Mouse (Mus musculus): ENCODE measurements around the gene B3gnt9. TPM values are rescaled to one million over a fixed set of nuclear protein-coding genes. Genes with fewer than 3 reads are reported as not detected.
"Not testable (repeated sequence)": the region's sequence is repeated elsewhere in the genome, so short reads cannot be mapped to it uniquely, and the experiment has no call there.

Gene B3gnt9
- polyA plus RNA-seq, 1 experiment, result 34.1 TPM

GRCm38 (mm10) chr8:105258911-105259720 lies 4.2 kb upstream of the B3gnt9 start:
- no peak for DNase-seq (ENCODE audit: low spot score)

DNA sequence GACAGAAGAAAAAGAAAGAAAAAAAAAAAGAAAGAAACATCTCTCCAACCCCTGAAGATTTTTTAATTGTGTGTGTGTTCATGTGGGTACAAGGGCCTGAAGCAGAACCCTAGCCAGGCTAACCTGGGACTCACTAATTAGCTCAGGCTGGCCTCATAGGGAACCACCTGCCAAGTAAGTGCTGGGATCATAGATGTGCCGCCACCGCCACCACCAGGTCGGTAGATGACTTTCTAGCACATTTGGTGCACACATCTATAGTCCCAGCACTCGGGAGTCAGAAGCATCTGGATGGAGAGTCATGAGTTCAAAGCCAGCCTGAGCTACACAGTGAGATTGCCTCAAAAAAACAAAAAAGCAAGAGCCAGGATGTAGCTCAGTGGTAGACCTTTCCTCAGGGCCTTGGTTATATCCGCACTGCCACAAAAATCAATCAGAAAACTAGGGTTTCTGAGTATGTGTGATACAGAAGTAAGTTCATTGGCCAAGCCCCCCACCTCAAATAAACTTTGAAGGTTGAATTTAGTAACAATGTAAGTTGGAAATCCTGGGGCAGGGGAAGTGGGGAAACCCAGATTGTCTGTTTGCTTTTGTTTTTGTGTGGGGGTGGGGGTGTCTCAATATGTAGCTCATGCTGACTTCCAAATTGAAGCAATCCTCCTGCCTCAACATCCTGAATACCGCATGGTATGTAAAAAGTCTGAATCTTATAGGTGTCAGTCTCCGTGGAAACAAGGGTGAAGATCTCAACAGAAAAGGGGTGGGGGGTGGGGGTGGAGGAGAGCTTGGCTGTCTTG lies 2.6 kb upstream of the B3gnt9 start:
- DNase-seq (ENCODE audit: low spot score), result no peak

DNA sequence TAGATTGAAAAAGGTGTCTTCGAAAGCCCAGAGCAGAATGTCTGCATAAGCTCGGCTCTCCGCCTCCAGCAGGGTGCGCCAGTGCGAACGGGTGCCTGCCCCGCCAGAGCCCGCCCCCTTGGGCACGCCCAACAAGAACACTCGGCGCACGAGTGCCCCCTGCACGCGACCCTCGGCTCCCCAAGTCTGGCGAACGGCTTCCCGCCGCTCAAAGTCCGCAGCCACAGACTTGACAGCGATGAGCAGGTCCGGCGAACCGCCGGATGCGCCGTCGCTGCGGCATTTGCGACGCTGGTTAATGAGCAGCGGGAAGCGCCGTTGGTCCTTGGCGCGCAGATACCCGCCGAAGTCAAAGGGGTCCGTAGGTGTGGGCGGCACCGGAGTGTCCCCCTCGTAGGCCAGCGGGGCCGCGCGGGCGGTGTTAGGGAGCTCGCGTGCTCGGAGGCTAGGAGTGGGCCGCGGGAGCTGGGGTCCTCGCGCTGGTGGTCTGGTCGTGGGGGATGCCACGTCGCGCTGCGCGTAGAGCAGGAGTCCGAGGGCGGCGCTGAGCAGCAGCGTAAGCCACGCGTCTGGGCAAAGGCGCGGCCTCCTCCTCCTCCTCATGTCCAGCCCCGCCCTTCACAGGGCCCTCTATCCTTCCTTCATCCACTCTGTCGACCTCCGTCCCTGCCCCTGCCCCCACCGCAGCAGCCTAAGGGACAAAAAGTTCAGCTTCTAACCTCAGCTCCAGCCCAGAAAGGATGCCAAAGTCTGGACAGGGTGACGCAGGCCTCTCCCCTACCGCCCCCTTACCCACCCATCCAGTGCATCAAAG lies 594 bp downstream of the B3gnt9 start:
- DNase-seq (ENCODE audit: low spot score), result peak; percentile 82

- no peak for DNase-seq (ENCODE audit: low spot score)
Measured at GRCm38 (mm10) chr8:105253766-105254151, 1.2 kb downstream of the B3gnt9 start.

- no peak for DNase-seq (ENCODE audit: low spot score)
Measured at GRCm38 (mm10) chr8:105252680-105253537, 2.0 kb downstream of the B3gnt9 start.

GRCm38 (mm10) chr8:105251954-105252353 lies 3.0 kb downstream of the B3gnt9 start:
- no peak for DNase-seq (ENCODE audit: low spot score)

- DNase-seq (ENCODE audit: low spot score), result no peak
Measured at GRCm38 (mm10) chr8:105241016-105241415, 13.9 kb downstream of the B3gnt9 start.

- DNase-seq (ENCODE audit: low spot score), result no peak
Measured at GRCm38 (mm10) chr8:105237442-105238142, 17.4 kb downstream of the B3gnt9 start.

DNA sequence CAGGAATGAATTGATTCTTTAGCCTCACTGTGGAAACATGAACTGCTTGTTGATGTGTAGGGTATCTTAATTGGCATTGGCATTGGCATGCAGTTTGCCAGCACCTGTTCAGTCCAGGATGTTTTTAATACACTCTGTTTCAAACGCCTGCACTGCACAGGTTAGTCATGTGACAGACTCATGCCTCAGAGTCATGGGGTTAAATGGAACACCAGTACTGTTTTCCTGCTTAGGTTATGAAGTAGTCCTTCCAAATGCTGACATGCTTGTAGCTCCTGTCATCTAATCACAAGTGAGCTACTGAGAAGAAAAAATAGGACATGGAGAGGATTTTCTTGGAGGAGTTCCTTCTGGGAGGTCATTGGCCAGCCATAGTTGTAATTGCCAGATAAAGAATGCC lies 19.7 kb downstream of the B3gnt9 start:
- DNase-seq (ENCODE audit: low spot score), result no peak

- no peak for DNase-seq (ENCODE audit: low spot score)
Measured at GRCm38 (mm10) chr8:105233126-105233935, 21.6 kb downstream of the B3gnt9 start.

GRCm38 (mm10) chr8:105232321-105232693 lies 22.6 kb downstream of the B3gnt9 start:
- DNase-seq (ENCODE audit: low spot score), result not testable (repeated sequence)

DNA sequence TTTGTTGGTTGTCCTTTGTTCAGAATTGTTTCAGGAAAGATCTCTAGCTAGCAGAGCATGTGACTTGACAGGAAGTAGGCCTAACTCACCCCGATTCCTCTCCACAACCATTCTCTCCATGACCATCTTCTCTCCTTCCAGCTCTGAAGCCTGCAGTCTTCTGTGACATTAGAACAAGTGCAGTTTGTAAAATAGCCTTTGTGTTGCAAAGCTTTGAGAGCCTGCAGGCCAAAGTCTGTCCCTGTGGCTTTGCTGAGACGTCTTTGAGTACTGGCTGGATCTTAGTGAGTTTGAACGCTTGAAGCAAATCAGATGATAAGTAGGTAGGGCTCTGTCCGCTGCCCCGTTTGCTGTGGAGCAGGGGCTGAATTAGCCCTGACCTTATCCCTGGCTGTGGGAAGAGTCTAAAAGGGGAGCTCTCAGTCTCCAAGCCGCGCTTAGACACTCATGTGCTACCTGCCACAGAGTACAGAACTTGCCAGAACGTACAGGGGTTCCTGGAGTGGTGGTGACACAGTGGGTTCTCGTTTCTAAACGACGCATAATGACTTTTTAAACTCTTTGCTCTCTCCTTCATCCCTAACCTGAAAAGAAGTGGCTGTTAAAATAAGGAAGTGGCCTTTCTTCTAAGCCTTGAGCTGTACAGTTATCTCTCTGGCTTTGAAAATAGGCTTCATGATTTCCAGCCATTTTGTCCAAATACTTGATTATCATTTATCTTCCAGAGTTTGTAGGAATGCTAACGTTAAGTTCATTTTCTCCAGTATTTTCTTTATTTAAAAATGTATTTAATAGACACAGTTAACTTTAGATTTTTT lies 23.2 kb downstream of the B3gnt9 start:
- DNase-seq (ENCODE audit: low spot score), result no peak

- no peak for DNase-seq (ENCODE audit: low spot score)
Measured at GRCm38 (mm10) chr8:105225917-105226316, 29.0 kb downstream of the B3gnt9 start.

DNA sequence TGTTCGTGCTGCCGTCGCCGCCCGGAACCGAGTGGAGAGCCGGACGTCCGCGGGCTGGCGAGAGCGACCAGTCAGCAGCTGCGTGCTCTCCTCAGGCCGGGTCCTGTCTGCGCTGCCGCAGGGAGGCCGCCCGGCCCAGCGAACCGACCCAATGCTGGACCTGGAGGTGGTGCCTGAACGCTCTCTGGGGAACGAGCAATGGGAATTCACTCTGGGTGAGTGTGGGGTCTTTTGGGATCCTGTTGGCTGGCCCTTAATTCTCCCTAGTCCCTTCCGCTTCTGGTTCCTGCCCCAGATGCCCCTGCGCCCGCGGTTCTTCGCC lies 29.7 kb downstream of the B3gnt9 start:
- DNase-seq (ENCODE audit: low spot score), result no peak

GRCm38 (mm10) chr8:105224413-105225271 lies 30.3 kb downstream of the B3gnt9 start, which contains the start of gene D230025D16Rik:
Gene D230025D16Rik, plus strand, starts transcription at chr8:105225145.
- DNase-seq (ENCODE audit: low spot score), result peak; percentile 91

DNA sequence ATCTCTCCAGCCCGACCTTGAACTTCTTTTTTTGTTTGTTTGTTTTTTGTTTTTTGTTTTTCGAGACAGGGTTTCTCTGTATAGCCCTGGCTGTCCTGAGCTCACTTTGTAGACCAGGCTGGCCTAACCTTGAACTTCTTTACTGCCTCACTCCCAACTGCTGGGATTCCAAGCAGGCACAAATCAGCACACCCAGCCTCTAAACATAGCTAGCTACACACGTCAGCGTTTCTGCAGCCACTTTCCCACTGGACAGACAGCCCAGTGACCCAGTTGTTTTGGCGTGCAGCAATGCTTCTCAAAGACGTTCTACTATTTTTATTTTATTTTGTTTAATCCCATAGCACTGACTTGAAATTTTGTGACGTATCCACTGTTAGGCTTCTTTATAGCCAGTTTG lies 31.1 kb downstream of the B3gnt9 start:
- no peak for DNase-seq (ENCODE audit: low spot score)

DNA sequence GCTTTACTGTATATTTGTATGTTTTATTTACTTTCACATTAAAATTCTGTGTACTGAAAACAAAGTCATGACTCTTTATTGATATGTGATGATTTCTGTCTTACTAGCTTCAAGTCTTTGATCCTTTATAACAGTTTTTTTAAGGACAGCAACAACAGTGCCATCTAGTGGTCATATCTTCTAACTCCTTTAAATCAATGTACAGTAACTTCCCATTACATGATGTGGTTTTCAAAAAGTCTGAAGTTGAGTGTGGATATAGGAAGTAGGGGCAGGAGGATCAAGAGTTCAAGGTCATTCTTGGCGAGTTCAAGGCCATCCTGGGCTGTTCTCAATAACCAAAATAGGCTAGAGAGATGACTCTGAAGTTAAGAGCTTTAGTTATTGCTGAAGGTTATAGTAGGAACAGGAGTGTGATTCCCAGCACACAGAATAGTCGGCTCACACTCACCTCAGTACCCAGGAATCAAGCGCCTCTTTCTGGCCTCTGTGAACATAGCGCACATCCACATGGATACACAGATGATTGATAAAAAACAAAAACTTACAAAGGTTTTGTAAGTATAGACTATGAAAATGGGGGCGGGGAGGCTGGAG lies 36.9 kb downstream of the B3gnt9 start:
- no peak for DNase-seq (ENCODE audit: low spot score)

- no peak for DNase-seq (ENCODE audit: low spot score)
Measured at GRCm38 (mm10) chr8:105214104-105214503, 40.8 kb downstream of the B3gnt9 start.

Data from urinary bladder, adult 2 months (tissue).